Mouse (Mus musculus): ENCODE measurements around the gene Hist1h2bb.
"Not testable (repeated sequence)": the region's sequence is repeated elsewhere in the genome, so short reads cannot be mapped to it uniquely, and the experiment has no call there.

The Hist1h2bb gene

DNA sequence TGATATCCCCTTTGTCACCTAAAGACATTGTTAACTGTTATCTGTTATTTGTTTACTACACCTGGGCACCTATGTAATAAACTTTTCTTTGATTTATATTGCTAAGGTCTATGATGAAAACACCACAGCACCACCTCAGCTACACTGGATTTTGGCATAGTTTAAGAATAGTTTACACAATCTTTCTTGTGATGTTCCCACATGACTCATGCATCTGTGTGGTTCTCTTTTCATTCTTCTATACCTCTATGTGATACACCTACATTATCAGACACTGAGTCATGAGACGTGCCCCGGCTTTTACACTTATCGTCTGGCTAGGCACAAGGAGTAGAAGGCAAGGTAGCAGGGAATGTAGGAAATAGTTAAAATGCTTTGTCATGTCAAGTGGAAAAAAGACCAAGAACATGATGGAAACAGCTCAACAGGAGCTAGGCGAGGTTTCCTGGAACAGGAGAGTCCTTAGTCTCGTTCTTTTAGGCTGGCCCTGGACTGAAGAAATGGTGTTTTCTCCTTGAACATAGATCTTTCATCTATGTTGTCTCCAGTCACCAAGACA lies 3.1 kb downstream of the Hist1h2bb start:
- DNase-seq (ENCODE audit: low read depth, low spot score) = no peak

DNA sequence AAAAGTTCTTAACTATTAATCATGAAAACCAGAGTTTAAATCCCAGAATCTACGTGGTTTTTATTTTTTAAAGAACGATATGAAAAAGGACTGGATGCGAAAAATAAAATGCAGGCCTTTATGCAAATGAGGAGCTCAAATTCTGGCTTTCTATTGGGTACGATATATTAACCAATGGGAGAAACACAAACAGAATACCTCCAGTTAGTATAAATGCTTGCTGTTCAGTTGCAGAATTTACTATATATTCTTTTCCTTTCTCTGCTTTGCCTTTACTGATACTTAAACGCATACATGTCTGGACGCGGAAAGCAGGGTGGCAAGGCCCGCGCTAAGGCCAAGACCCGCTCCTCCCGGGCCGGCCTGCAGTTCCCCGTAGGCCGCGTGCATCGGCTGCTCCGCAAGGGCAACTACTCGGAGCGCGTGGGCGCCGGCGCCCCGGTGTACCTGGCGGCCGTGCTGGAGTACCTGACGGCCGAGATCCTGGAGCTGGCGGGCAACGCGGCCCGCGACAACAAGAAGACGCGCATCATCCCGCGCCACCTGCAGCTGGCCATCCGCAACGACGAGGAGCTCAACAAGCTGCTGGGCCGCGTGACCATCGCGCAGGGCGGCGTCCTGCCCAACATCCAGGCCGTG lies 4.4 kb downstream of the Hist1h2bb start, which contains the start of gene Hist1h2ab:
TSS of gene Hist1h2ab (plus strand) at position 288 of the 639 bp plus-strand sequence.
- not testable (repeated sequence) for DNase-seq (ENCODE audit: low read depth, low spot score)

DNA sequence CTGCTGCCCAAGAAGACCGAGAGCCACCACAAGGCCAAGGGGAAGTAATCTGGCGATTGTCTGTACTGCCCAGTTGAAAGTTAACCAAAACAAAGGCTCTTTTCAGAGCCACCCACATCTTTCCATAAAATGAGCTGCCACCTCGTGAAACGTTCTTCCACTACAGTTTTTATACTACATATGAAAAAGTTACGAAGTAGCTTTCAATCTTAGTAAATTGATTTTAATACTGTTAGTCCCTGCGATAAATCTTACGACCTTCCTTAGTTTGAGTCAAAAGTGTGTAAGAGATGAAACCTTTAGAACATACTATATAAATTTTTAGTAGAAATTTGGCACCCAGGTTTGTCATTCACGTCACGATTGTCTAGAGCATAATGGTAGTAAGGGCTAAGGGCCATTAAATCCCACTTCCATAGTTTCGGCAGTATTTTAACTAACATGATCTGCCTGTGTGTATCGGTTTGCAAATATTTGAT lies 5.0 kb downstream of the Hist1h2bb start:
- DNase-seq (ENCODE audit: low read depth, low spot score) = no peak

DNA sequence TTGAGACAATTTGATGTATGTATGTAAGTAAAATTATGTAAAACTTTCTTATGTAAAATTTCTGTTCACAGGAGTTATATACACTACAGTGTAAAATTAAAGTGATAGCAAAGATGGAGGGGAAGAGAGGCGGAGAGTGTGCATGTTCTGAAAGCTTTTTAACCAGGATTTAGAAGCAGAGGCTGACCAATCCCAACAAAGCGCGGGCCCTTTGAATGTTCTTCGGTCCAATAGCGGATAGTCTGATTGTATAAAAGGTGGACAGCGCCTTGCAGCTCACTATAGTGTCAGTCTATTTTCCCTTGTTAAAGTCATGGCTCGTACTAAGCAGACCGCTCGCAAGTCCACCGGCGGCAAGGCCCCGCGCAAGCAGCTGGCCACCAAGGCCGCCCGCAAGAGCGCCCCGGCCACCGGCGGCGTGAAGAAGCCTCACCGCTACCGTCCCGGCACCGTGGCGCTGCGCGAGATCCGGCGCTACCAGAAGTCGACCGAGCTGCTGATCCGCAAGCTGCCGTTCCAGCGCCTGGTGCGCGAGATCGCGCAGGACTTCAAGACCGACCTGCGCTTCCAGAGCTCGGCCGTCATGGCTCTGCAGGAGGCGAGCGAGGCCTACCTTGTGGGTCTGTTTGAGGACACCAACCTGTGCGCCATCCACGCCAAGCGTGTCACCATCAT lies 5.7 kb downstream of the Hist1h2bb start, which contains the start of gene Hist1h3b:
TSS of gene Hist1h3b (plus strand) at position 201 of the 675 bp plus-strand sequence.
- DNase-seq (ENCODE audit: low read depth, low spot score) = peak; percentile 89

DNA sequence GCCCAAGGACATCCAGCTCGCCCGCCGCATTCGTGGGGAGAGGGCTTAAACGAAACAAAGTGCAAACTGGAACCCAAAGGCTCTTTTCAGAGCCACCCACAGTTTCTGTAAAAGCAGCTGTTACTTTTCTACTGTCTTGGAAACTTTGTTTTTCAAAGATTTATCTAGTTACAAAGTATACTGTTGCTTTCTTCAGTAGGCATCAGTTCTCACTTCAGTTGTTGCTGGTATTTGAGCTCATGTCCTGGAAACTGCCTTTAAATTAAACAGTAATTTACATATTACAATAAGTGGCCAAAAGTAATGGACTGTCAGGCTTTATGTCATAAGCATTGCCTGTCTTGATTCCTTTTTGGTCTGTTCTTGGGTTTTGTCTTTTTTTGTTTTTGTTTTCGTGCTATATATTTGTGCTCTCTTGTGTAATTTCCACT lies 6.2 kb downstream of the Hist1h2bb start:
- DNase-seq (ENCODE audit: low read depth, low spot score) = no peak

DNA sequence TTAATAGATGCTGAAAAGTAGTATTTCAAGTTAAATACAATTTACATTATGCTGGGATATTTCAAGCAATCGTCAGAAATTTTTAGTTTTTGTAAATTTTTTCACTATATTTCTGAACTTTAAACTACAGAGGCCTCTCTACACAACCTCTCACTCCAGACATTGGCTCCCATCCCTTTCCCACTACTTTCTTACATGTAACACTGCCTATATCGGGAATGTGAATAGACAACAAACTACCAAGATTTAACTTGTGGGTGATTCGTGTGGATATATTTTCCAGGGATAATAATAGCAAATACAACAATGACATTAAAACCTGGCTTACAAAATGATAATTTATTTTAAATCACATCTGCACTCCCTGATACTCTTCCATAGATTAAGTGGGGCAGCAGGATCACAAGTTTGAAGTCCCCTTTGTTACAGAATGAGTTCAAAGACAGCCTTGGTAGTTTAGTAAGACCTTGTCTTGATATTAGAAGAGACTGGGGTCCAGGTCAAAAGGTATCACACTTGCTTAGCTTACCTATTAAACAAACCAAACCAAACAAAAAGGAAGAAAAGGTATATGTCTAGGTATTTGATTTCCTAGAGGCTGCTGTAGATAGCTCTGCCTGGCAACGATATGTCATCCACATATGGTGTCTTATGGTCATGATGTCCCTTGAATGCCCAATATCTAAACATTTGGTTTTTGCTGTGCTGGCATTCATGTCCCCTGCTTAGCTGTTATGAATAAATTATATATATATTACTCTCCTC lies 7.0 kb downstream of the Hist1h2bb start:
- no peak for DNase-seq (ENCODE audit: low read depth, low spot score)

DNA sequence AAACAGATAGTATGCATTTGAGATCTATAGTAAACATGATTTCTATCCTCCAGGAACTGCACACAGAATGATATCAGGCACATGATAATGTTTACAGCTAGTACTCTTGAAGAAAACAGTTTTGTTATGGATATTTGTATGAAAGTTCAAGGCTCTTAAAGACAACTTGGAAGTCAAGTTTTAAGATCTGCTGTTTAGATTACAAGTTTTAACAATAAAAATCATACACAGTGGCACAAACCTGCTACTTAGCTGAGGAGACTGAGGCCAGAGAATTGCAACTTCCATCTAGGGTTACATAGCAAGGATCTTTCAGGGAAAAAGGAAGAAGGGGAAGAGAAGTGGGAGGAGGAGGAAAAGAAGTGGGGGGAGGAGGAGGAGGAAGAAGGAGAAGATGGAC lies 8.5 kb downstream of the Hist1h2bb start:
- DNase-seq (ENCODE audit: low read depth, low spot score) = no peak

DNA sequence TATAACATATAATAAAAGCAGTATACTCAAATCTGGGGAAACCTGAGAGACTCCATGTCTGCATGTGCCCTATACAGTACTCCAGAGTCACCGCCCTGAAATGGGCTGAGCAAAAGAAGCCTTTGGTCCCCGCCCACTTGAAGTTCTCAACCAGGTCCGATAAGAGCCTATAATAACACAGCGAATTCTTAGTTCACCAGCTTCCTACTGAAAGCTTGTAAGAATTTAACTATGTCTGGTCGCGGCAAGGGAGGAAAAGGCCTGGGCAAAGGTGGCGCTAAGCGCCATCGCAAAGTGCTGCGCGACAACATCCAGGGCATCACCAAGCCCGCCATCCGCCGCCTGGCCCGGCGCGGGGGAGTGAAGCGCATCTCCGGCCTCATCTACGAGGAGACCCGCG lies 10.3 kb downstream of the Hist1h2bb start, which contains the start of gene Hist1h4b:
TSS of gene Hist1h4b (plus strand) at position 224 of the 400 bp plus-strand sequence.
- peak; percentile 89 for DNase-seq (ENCODE audit: low read depth, low spot score)

DNA sequence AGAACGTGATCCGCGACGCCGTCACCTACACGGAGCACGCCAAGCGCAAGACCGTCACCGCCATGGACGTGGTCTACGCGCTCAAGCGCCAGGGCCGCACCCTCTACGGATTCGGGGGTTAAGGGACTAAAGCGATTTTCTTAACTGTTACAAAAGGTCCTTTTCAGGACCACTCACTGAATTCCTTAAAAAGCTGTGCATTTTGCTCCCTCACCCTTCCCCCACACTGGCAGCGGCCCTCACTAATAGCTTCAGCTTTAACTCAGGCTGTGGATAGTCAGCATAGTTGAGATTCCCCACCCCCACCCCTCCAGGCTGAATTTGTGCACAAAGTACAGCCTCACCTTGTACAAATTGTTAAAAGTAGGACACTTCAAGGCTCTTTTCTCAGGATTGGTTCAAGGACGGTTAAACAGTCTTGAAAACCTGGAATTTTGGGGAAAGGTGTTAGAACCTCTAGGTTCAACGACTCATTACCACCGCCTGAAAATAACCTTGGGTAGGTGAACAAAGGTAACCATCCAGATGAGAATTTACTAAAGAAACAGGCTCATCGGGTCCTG lies 10.8 kb downstream of the Hist1h2bb start:
- DNase-seq (ENCODE audit: low read depth, low spot score) = no peak

DNA sequence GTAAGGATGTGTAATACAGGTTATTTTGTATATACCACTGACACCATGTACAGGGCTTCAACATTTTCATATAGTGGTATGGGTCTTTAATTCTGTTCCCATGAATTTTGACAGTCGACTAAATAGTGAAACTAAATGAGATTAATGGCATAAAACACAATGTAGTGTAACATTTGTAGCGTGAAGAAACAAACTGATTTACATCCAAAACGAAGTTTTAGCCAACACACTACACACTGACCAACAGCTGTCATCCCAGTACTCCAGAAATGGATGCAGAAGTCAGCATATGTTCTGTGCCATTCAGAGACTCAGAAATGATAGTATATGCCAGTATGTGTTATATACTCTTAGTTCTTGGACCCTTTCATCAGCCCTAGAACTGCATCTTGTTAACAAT lies 11.4 kb downstream of the Hist1h2bb start:
- DNase-seq (ENCODE audit: low read depth, low spot score) = no peak

DNA sequence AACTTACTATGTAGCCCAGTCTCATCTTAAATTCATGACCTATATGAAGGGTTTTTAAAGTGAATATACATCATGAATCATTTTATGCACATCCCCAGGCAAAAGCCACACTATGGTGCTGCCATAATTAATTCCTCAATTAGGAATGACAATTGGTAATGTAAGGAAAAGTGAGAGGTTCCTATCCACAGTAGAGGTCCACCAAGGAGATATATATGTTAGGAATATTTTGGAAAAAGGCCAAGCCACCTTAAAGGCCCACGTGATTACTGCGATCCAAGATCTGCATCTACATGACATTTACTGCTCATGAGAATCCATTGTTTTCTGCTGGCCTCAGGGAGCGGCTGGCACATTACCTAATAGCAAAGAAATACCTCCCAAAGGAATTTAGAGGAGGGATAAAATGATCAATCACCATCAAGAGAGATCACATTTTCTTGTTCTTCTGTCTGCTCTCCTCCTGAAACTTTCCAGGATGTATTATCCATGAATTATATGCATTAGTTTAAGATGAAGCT lies 12.8 kb downstream of the Hist1h2bb start:
- DNase-seq (ENCODE audit: low read depth, low spot score) = no peak

DNA sequence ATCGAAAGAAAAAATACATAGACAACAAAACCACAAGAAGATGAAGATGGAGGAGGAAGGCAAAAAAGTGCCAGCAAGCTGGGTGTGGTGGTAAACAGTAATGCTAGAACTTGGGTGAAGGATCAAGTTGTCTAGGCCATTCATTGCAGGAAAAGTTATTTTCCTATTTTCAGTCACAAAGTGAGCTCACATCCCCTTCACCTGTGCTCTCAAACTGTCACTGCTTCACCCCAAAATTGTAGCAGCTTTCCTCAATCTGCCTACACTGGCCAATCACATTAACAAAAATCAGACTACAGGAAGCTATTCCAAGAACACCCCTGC lies 13.3 kb downstream of the Hist1h2bb start:
- DNase-seq (ENCODE audit: low read depth, low spot score) = no peak

DNA sequence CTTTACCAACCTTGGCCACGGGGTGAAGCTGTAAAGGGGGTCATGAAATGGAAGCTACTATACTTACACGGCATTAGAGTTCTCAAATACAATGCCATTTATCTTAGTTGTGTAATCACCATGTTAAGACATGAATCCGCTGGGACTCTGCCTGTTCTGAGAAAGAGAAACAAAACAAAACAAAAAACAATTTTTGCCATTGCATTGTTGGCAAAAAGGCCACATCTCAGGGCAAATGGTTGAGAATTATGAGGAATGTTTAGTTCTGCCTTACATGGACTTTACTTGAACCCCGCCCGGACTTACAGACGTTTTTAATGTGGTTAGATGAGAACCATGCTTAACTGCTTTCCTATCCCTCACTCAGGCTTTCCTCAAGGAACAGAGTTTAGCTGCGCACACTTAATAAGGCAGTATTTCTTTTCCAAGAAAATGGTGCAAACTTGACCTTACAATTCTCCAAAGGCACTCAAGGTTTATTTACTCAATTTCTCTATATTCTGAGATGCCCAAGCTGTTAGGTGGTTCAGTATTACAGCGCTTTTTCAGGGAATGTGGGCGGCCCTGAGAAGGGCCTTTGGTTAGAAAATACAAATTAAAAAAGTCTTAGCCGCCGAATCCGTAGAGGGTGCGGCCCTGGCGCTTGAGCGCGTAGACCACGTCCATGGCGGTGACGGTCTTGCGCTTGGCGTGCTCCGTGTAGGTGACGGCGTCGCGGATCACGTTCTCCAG lies 13.9 kb downstream of the Hist1h2bb start:
- DNase-seq (ENCODE audit: low read depth, low spot score) = no peak

DNA sequence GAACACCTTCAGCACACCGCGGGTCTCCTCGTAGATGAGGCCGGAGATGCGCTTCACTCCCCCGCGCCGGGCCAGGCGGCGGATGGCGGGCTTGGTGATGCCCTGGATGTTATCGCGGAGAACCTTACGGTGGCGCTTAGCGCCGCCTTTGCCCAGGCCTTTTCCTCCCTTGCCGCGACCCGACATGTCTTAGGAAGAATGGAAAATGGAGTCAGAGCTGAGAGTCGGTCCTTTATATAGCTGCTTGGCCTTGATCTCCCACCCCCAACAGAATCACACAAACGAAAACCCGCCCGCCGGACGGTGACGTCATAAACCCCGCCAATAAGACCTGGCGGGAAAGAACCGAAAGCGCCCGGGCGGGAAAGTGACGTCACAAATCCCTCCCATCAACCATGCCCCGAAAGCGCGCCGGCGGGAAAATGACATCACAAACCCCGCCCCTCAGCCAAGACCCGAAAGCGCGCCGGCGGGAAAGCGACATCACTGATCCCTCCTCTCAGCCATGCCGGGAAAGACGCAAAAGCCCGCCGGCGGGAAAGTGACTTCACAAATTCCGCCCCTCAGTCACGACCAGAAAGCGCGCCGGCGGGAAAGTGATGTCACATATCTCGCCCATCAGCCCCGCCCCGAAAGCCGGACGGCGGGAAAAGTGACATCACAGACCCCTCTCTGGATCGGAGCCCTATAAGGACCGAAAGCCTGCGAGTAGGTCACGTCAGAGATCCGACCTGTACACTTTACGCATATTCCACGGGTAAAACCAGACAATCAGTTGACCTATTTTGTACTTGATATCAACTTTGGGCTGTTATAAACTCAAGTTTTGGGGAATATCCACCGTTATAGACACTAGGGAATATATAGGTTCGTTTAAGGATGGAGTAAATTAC lies 14.7 kb downstream of the Hist1h2bb start, which contains the start of gene Hist1h4a:
TSS of gene Hist1h4a (minus strand) at position 259 of the 893 bp plus-strand sequence.
- DNase-seq (ENCODE audit: low read depth, low spot score) = peak; percentile 96

DNA sequence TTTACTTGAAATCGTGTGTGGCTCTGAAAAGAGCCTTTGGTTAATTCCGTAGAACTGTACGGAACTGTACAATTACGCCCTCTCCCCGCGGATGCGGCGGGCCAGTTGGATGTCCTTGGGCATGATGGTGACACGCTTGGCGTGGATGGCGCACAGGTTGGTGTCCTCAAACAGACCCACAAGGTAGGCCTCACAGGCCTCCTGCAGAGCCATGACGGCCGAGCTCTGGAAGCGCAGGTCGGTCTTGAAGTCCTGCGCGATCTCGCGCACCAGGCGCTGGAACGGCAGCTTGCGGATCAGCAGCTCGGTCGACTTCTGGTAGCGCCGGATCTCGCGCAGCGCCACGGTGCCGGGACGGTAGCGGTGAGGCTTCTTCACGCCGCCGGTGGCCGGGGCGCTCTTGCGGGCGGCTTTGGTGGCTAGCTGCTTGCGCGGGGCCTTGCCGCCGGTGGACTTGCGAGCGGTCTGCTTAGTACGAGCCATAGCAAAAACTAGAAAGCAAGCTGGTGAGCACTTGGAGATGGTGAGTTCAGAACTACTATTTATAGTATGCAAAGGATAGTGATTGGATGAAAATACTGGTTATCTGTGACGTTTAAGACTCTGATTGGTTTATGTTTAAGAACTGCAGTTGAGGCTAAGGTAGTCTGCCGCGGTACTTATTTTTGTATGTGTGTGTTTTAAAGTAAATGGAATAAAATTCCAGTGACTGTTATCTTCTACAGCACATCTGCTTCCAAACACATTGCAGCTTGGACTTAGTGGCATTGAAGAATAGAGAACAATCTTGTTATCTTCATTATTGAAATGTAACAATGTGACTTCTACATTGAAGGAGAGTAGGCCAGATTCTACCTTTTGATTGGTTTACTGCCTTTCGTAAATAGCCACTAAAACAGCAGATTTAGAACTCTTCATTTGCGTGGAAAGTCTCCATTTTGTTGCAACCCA lies 15.6 kb downstream of the Hist1h2bb start, which contains the start of gene Hist1h3a:
TSS of gene Hist1h3a (minus strand) at position 516 of the 951 bp plus-strand sequence.
- DNase-seq (ENCODE audit: low read depth, low spot score) = peak; percentile 79

DNA sequence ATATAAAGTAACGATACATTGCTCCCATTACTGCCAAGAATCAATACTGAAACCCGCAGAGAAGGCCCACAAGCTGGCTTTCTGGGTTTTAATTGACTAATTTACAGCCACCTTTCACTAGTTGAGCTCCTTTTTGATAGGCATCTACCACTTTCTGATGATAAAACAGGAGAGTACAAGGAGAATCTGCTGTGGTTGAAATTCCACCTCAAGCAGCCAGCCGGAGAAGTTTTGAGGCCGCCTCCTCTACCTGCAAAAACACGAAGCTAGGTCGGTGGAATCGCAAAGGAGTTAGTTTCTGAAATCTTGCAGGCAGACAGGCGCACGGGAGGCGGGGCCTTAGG lies 16.7 kb downstream of the Hist1h2bb start:
- DNase-seq (ENCODE audit: low read depth, low spot score) = no peak

DNA sequence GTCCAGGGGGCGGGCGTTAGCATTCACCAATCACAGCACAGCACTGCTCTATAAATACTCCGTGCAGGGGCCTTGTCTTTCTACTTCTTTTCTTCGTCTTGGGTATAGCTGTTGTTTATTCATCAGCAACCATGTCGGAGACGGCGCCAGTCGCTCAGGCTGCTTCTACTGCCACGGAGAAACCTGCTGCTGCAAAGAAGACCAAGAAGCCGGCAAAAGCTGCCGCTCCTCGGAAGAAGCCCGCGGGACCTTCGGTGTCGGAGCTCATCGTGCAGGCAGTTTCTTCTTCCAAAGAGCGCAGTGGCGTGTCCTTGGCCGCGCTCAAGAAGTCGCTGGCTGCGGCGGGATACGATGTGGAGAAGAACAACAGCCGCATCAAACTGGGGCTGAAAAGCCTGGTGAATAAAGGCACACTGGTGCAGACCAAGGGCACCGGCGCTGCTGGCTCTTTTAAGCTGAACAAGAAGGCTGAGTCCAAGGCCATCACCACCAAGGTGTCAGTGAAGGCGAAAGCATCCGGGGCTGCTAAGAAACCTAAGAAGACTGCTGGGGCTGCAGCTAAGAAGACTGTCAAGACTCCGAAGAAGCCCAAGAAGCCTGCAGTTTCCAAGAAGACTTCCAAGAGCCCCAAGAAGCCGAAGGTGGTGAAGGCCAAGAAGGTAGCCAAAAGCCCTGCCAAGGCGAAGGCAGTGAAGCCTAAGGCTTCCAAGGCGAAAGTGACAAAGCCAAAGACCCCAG lies 17.2 kb downstream of the Hist1h2bb start, which contains the start of gene Hist1h1a:
TSS of gene Hist1h1a (plus strand) at position 81 of the 738 bp plus-strand sequence.
- DNase-seq (ENCODE audit: low read depth, low spot score) = peak; percentile 86
